Mouse (Mus musculus): ENCODE results near the gene Celf1. TPM values are rescaled to one million over a fixed set of nuclear protein-coding genes. Genes with fewer than 3 reads are reported as not detected.
"Not testable (repeated sequence)": the region's sequence is repeated elsewhere in the genome, so short reads cannot be mapped to it uniquely, and the experiment has no call there.

The Celf1 gene
- total and polyA plus RNA-seq, 3 experiments, result 46.2 to 212 (median 82.3) TPM

- no peak overlapping the region for H3K27ac ChIP-seq (ENCODE audit: control insufficient read depth, low read depth, low read length)
- H3K4me1 ChIP-seq (ENCODE audit: control insufficient read depth in 1 of 2, insufficient read depth in 2 of 2, low read length in 2 of 2), result no peaks in the 10 kb centered on the region
- H3K4me3 ChIP-seq (ENCODE audit: control insufficient read depth in 1 of 2, insufficient read depth in 1 of 2, low read depth in 2 of 2, low read length in 2 of 2), result no peak overlapping the region
- peaks cover 0 to 12% of the 10 kb centered on the region in 2 experiments; a peak in 2 of 4 replicates for H3K36me3 ChIP-seq (ENCODE audit: control insufficient read depth in 1 of 2, insufficient read depth in 2 of 2, low read length in 2 of 2)
- no peaks in the 10 kb centered on the region for H3K9me3 ChIP-seq (replicated peaks; ENCODE audit: insufficient read depth, low read length)
- H3K9ac ChIP-seq (ENCODE audit: control insufficient read depth, low read depth, low read length, poor library complexity, severe bottlenecking), result no peak overlapping the region
- DNase-seq (ENCODE audit: low read depth, low spot score), result no peak
- no peaks in the 10 kb centered on the region for H3K79me2 ChIP-seq (ENCODE audit: control insufficient read depth, insufficient read depth, low read length, poor library complexity)
- H3K27me3 ChIP-seq (ENCODE audit: control insufficient read depth in 1 of 2, insufficient read depth in 2 of 2, low read length in 2 of 2), result no peaks in the 10 kb centered on the region
- TF ChIP-seq HCFC1 (IDR thresholded peaks at IDR 0.05; ENCODE audit: low read depth, low read length) (no peak), RAD21 (IDR thresholded peaks at IDR 0.05; ENCODE audit: low read depth, low read length) (no peak), KAT2A (conservative IDR thresholded peaks at IDR 0.05; ENCODE audit: low read depth, low read length) (no peak), CHD2 (IDR thresholded peaks at IDR 0.05; ENCODE audit: low read length) (no peak), TAL1 (IDR thresholded peaks at IDR 0.05; ENCODE audit: low read length) (no peak), ELF1 (IDR thresholded peaks at IDR 0.05; ENCODE audit: low read depth, low read length) (no peak), GATA1 (IDR thresholded peaks at IDR 0.05; ENCODE audit: low read depth, low read length) (no peak), ZKSCAN1 (IDR thresholded peaks at IDR 0.05; ENCODE audit: low read depth, low read length) (no peak), CHD1 (IDR thresholded peaks at IDR 0.05; ENCODE audit: low read depth, low read length) (no peak)
Observed at GRCm38 (mm10) chr2:91018061-91018788, 78.0 kb downstream of the Celf1 start.

DNA sequence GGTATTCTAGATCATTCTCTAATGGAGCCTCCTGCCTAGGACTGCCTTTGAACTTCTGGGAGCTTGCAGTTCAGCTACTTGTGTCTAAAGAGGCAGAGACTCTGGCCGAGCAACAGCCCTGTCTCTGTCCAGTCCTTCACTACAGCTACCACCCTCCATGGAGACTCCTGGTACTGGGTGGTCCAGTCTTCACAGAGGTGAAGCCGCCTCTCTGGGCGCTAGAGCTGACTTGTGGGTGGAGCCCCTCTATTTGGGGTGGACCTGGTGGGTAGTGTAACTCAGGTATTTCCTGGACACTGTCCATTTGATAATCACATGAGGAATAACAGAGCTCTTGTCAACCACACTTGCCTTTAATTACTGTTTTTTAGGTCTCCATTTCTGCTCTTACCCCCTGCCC is 79.7 kb downstream of the Celf1 start:
- H3K27me3 ChIP-seq (ENCODE audit: control insufficient read depth in 1 of 2, insufficient read depth in 2 of 2, low read length in 2 of 2), result no peaks in the 10 kb centered on the region
- H3K9ac ChIP-seq (ENCODE audit: control insufficient read depth, low read depth, low read length, poor library complexity, severe bottlenecking), result no peak overlapping the region
- no peak overlapping the region for H3K27ac ChIP-seq (ENCODE audit: control insufficient read depth, low read depth, low read length)
- TF ChIP-seq NELFE (IDR thresholded peaks at IDR 0.05; ENCODE audit: low read depth, low read length) (no peak), ZKSCAN1 (IDR thresholded peaks at IDR 0.05; ENCODE audit: low read depth, low read length) (no peak), MAX (IDR thresholded peaks at IDR 0.05; ENCODE audit: low read length) (no peak), TCF12 (IDR thresholded peaks at IDR 0.05; ENCODE audit: low read depth, low read length) (no peak), MAZ (IDR thresholded peaks at IDR 0.05; ENCODE audit: low read depth, low read length) (no peak), UBTF (IDR thresholded peaks at IDR 0.05; ENCODE audit: borderline replicate concordance, insufficient read depth, low read depth, low read length) (no peak), MYC (IDR thresholded peaks at IDR 0.05; ENCODE audit: low read depth, low read length) (no peak), ETS1 (IDR thresholded peaks at IDR 0.05; ENCODE audit: low read depth, low read length) (no peak), USF1 (IDR thresholded peaks at IDR 0.05; ENCODE audit: low read depth, low read length) (no peak), MXI1 (IDR thresholded peaks at IDR 0.05; ENCODE audit: low read depth, low read length) (no peak), GATA1 (IDR thresholded peaks at IDR 0.05; ENCODE audit: low read depth, low read length) (no peak), JUND (IDR thresholded peaks at IDR 0.05; ENCODE audit: low read depth, low read length) (no peak), TBP (IDR thresholded peaks at IDR 0.05; ENCODE audit: low read depth, low read length) (no peak), SIN3A (IDR thresholded peaks at IDR 0.05; ENCODE audit: low read length) (no peak), TAL1 (IDR thresholded peaks at IDR 0.05; ENCODE audit: low read length) (no peak)
- H3K79me2 ChIP-seq (ENCODE audit: control insufficient read depth, insufficient read depth, low read length, poor library complexity), result no peaks in the 10 kb centered on the region
- no peak for DNase-seq (ENCODE audit: low read depth, low spot score)
- H3K4me1 ChIP-seq (ENCODE audit: control insufficient read depth in 1 of 2, insufficient read depth in 2 of 2, low read length in 2 of 2), result peaks cover 0 to 5% of the 10 kb centered on the region in 2 experiments; a peak in 2 of 4 replicates
- H3K36me3 ChIP-seq (ENCODE audit: control insufficient read depth in 1 of 2, insufficient read depth in 2 of 2, low read length in 2 of 2), result peaks cover 2 to 3% of the 10 kb centered on the region in 2 experiments
- no peaks in the 10 kb centered on the region for H3K9me3 ChIP-seq (replicated peaks; ENCODE audit: insufficient read depth, low read length)
- H3K4me3 ChIP-seq (ENCODE audit: control insufficient read depth in 1 of 2, insufficient read depth in 1 of 2, low read depth in 2 of 2, low read length in 2 of 2), result no peak overlapping the region

GRCm38 (mm10) chr2:91022266-91022665 is 82.1 kb downstream of the Celf1 start:
- not testable (repeated sequence) for H3K79me2 ChIP-seq (ENCODE audit: control insufficient read depth, insufficient read depth, low read length, poor library complexity); DNase-seq (ENCODE audit: low read depth, low spot score); H3K4me3 ChIP-seq (ENCODE audit: control insufficient read depth in 1 of 2, insufficient read depth in 1 of 2, low read depth in 2 of 2, low read length in 2 of 2); H3K9ac ChIP-seq (ENCODE audit: control insufficient read depth, low read depth, low read length, poor library complexity, severe bottlenecking); H3K27ac ChIP-seq (ENCODE audit: control insufficient read depth, low read depth, low read length); H3K9me3 ChIP-seq (replicated peaks; ENCODE audit: insufficient read depth, low read length); H3K27me3 ChIP-seq (ENCODE audit: control insufficient read depth in 1 of 2, insufficient read depth in 2 of 2, low read length in 2 of 2)
- Histone ChIP-seq H3K4me1 (ENCODE audit: control insufficient read depth in 1 of 2, insufficient read depth in 2 of 2, low read length in 2 of 2) (peaks cover 2 to 14% of the 10 kb centered on the region in 2 experiments), H3K36me3 (ENCODE audit: control insufficient read depth in 1 of 2, insufficient read depth in 2 of 2, low read length in 2 of 2) (peaks cover 0 to 14% of the 10 kb centered on the region in 2 experiments; a peak in 3 of 4 replicates)

All from MEL (cell line).